Mouse (Mus musculus): ENCODE measurements around the gene Mael. TPM values are rescaled to one million over a fixed set of nuclear protein-coding genes. Genes with fewer than 3 reads are reported as not detected.

Gene Mael
- polyA plus RNA-seq, 1 experiment from 2014 or later, result not detected

Other genes with a start within 250 kb of the Mael start
- 21.0 and 22.2 TPM in 2 replicates for gene Pou2f1, start 236.1 kb downstream of the Mael start, polyA plus RNA-seq (2015; fragmentation: Nextera tagmentation; extraction: Ambion mirVana)
- gene Dusp27, start 110.8 kb downstream of the Mael start, polyA plus RNA-seq (2015; fragmentation: Nextera tagmentation; extraction: Ambion mirVana), result 1.2 and 1.6 TPM in 2 replicates
- 0.14 TPM in 1 of 2 replicates, not detected in the other for gene Gpa33, start 108.5 kb downstream of the Mael start, polyA plus RNA-seq (2015; fragmentation: Nextera tagmentation; extraction: Ambion mirVana)
- 3.5 and 3.6 TPM in 2 replicates for gene Ildr2, start 15.4 kb upstream of the Mael start, polyA plus RNA-seq (2015; fragmentation: Nextera tagmentation; extraction: Ambion mirVana)
- 73.8 and 77.0 TPM in 2 replicates for gene Tada1, start 140.3 kb upstream of the Mael start, polyA plus RNA-seq (2015; fragmentation: Nextera tagmentation; extraction: Ambion mirVana)
- 38.8 and 41.7 TPM in 2 replicates for gene Pogk, start 171.1 kb upstream of the Mael start, polyA plus RNA-seq (2015; fragmentation: Nextera tagmentation; extraction: Ambion mirVana)